Mouse (Mus musculus) spleen, adult 2 months (tissue): Measurements from ENCODE around the gene Ccdc144b.

ENCODE experiments used
- CTCF ChIP-seq: fragments of 200-500 bp; IDR thresholded peaks from 2 replicates; pipeline ENCODE4 v1.5.1; 2011; ENCODE audit warnings: mild to moderate bottlenecking, inconsistent platforms; ENCODE audit not compliant: insufficient read depth, insufficient read length, insufficient replicate concordance; ENCODE audit errors: extremely low read depth
- POLR2A ChIP-seq: fragments of 200-500 bp; IDR thresholded peaks from 2 replicates; pipeline ENCODE4 v1.6.1; 2011; ENCODE audit warnings: low read depth, low read length, inconsistent platforms

DNA sequence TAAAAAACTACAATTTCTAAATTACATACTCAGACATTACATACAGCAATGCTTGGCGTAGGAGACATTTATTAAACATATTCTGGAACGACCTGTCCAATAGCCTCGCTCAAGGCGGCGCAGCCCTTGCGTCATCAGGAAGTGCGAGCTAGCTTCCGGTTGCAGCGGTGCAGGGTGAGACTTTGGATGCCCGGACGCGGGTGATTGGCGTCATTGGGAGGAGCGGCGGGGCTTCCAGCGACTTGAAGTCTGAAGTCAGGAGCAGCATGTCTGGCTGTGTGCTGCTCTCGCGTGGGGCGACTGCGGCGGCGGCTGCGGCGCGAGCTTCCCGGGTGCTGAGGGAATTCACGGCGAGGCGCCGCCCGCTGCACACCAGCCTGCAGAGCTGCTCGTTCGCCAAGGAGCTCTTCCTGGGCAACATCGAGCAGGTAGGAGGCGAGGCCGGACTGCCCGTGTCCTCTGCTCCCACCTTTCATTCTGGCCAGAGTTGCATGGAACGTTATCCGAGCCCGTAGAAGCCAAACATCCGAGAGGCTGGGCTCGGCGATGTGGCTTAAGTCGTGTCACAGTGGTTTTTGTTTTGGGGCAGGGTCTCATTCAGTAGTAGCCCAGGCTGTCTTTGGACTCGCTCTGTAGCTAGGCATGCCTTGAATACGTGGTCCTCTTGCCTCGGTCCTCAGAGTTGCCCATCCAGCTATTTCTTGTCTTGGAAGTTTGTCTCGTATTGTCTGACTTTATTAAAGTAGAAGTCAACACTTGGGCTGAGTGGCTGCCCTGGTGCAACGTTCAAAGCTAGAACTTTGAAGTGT, 12.7 kb upstream of the Ccdc144b start, which contains the start of gene Acad9:
- TF ChIP-seq CTCF (no peak), POLR2A (peak; percentile 23; the same call in 1 of the 2 replicates)
